Mouse (Mus musculus) spleen, postnatal 0 days (tissue): ENCODE data around the gene Ccl25. TPM values are rescaled to one million over a fixed set of nuclear protein-coding genes. Genes with fewer than 3 reads are reported as not detected.

ENCODE experiments used
- polyA plus RNA-seq: library from polyadenylated mRNA; unstranded; fragments of >200 nt; fragmentation: Nextera tagmentation; extraction: Ambion mirVana; gene quantifications from 2 replicates; pipeline ENCODE4 v1.2.1, GENCODE M21; 2015

Ccl25 gene
- 7.2 and 8.0 TPM in 2 replicates for polyA plus RNA-seq

DNA sequence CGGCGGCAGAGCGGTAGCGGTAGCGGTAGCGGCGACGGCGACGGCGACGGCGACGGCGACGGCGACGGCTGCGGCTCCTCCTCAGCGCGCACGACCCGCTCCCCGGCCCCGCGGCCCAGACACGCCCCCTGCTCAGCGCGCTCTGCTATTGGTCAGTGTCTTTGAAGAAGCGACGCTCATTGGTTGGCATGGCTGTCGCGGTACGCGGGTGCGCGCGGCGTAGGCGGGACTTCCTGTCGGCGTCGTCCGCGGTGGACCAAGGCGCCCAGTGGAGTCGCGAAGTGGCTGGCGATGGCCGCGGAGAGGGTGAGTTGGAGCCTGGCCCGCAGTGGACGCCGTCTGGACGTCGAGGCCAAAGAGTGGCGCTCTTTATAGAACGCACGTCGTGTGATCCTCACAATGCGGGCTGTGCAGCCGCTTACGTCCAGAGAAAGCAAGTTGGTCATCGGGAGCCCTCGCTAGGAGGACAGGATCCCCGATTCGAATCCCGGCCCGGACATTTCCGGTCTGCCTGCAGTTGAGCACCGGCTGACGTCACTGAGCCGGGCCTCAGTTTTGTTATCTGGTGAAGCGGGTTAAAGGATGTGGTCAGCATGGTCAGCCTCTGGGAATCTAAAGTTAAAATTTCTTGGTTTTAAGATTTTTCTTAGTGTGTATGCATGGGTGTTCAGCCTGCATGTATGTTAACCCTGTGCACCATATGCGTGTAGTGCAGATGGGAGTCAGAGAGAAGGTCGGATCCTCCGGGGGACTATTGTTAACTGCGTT lies at the start of gene Ccl25, which contains the start of gene Elavl1:
Gene Ccl25 (plus strand): TSS at position 228 of the 768 bp plus-strand sequence.
Gene Elavl1 (minus strand): TSS at position 431 of the 768 bp plus-strand sequence.

DNA sequence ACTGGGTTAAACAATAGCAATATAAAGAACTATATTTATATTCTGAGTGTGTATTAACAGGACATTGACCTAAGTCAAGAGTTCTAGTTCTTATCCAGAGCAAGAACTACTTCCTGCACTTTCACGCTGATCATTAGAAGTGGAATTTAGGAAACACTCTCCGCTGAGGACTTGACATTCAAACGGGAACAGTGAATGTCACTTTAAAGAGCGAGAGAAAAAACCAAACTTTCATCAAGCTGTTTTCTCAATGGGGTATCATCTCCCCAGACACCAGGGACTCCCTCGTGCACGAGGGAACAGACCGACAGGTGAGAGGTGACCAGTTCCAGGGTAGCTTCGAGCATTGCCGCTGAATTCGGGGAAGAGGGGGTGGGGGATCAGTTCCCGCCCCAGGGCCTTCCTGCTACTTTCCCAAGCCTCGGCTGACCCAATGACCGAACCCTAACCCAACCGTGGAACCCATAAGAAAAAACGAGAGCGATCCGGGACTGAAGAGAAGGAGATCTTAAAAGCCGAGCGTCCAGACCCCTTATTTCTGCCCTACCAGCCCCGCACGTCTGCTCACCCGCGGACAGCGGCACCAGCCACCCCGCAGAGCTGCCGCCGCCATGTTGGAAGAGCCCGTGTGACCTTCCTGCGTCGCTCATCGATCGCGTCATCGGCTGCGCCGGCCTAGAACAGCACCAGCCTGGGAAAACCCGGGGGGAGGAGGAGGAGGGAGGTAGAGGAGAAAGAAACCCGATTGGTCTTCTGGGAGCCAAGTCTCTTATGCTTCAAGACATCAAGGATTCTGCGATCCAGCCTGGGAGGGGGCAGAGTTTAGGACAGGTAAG lies 49.5 kb upstream of the Ccl25 start, which contains the start of gene Timm44:
Gene Timm44 (minus strand): TSS at position 639 of the 836 bp plus-strand sequence.

Other genes with a start within 250 kb of the Ccl25 start
- 0.17 and 0.98 TPM in 2 replicates for gene Cd209f, start 219.4 kb upstream of the Ccl25 start, polyA plus RNA-seq
- not detected in 2 replicates for gene Cd209g, start 191.1 kb upstream of the Ccl25 start, polyA plus RNA-seq
- gene Evi5l, start 158.6 kb upstream of the Ccl25 start, polyA plus RNA-seq: 5.9 and 6.9 TPM in 2 replicates
- gene Prr36, start 107.8 kb upstream of the Ccl25 start, polyA plus RNA-seq: 0.05 and 0.08 TPM in 2 replicates
- 0.05 and 0.06 TPM in 2 replicates for gene Lrrc8e, start 98.4 kb upstream of the Ccl25 start, polyA plus RNA-seq
- gene Map2k7, start 86.5 kb upstream of the Ccl25 start, polyA plus RNA-seq: 14.8 and 15.0 TPM in 2 replicates
- 0.27 and 0.36 TPM in 2 replicates for gene Gm49320, start 86.3 kb upstream of the Ccl25 start, polyA plus RNA-seq
- gene Tgfbr3l, start 77.0 kb upstream of the Ccl25 start, polyA plus RNA-seq: 1.6 TPM in 2 replicates
- 19.1 and 21.0 TPM in 2 replicates for gene Snapc2, start 72.1 kb upstream of the Ccl25 start, polyA plus RNA-seq
- gene Ctxn1, start 65.9 kb upstream of the Ccl25 start, polyA plus RNA-seq: 7.4 and 8.7 TPM in 2 replicates
- 32.3 and 36.5 TPM in 2 replicates for gene Timm44, start 49.3 kb upstream of the Ccl25 start, polyA plus RNA-seq
- gene Elavl1, start 203 bp downstream of the Ccl25 start, polyA plus RNA-seq: 99.9 and 105 TPM in 2 replicates
- gene Cers4, start 167.8 kb downstream of the Ccl25 start, polyA plus RNA-seq: 7.7 and 9.7 TPM in 2 replicates